Mouse (Mus musculus): ENCODE measurements around the gene Mid1.
"Not testable (repeated sequence)": the region's sequence is repeated elsewhere in the genome, so short reads cannot be mapped to it uniquely, and the experiment has no call there.

GRCm38 (mm10) chrX:169978436-169979381 is 293.7 kb downstream of the Mid1 start:
- not testable (repeated sequence) for TF ChIP-seq POLR2A, POLR2AphosphoS2 (IDR thresholded peaks at IDR 0.05; ENCODE audit: insufficient read length, low read depth)

Measured in myocyte (in vitro differentiated cells).